Mouse (Mus musculus) granulocyte monocyte progenitor cell, adult 5-6 weeks (primary cell): Measurements from ENCODE around the gene Itsn2. TPM values are rescaled to one million over a fixed set of nuclear protein-coding genes. Genes with fewer than 3 reads are reported as not detected.
"Not testable (repeated sequence)": the region's sequence is repeated elsewhere in the genome, so short reads cannot be mapped to it uniquely, and the experiment has no call there.

Experiments
- ATAC-seq: replicated peaks from 2 replicates; pipeline ENCODE4 v1.8.0; 2016; ENCODE audit warnings: mild to moderate bottlenecking, moderate TSS enrichment, inconsistent platforms; ENCODE audit not compliant: poor library complexity, severe bottlenecking
- total RNA-seq, 2 experiments: library from RNA; stranded (forward) in 1 of 2; stranded (reverse) in 1 of 2; fragments of 200-712, 200-1000 nt in 1 of 2; fragments of >200 nt in 1 of 2; fragmentation: Nextera tagmentation in 1 of 2; gene quantifications; 2 replicates each; pipeline ENCODE4 v1.2.3; 2014 to 2017

Itsn2 gene
- total RNA-seq, 2 experiments from 2014 or later: 61.0 to 117 TPM

DNA sequence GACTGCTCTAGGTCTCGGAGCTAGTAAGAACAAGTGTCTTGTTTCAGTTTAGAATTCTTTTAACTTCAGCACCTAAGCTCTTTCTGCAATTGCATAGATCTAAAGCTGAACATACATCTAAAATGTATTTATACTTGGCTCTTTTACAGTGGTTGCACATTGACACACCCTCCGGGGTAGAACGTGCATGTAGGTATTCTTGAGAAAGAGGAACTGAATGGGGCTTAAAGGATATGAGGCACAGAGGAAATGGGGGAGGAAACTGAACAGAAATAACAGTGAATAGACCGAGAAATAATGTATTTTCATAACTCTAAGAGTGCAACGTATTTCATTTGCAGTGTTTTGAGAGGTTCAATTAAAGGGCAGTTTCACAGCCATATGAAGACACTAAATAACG is 2.6 kb downstream of the Itsn2 start:
- ATAC-seq: peak; percentile 64

DNA sequence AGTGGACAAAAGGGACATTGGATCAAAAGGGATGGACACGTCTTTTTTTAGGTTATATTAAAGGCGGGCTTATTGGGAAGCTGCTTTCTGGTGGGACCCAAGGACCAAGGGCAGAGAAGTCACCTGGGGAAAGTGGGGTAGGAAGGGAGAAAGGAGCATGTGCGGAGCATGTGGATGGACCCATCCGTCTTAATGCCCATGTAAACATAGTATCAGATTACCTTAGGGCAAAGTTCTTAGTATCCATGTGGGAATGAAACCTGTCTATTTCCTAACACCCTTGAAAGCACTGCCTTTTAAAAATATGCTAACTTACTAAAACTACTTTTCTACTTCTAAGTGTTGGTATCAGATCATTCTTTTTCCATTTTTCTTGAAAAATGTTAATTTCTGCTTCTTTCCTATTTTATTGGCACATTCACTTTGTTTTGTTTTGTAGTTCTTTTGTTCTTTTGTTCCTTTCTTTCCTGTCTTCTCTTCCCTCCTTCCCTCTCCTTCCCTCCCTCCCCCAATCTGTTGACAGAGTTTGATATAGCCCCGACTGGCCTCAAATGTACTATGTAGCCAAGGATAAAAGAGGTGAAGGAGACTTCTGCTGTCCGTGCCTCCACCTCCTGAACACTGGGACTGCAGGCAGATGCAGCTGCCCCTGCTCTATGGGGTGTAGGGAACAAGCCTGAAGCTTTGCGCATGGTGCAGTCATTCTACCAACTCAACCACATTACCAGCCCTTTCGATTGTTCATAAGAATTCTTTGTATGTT is 6.4 kb downstream of the Itsn2 start:
- no peak for ATAC-seq

DNA sequence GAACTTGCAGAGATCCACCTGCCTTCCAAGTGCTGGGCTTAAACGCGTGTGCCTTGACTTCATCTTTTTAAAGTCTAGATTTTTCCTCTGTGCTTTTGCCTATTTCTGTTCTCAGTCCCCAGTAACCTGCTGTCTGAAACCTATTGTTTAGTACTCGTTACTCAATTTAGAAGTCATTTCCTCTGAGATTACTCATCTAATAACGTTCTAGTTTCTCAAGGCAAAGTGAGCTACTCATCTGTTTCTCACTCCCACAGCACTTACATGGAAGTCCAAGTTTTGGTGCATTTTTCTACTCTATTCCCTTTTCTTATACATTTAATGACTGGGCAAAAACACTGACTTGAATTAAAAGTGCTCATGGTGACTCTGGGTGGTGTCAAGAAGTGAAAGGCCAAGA is 7.3 kb downstream of the Itsn2 start:
- ATAC-seq: peak; percentile 46

DNA sequence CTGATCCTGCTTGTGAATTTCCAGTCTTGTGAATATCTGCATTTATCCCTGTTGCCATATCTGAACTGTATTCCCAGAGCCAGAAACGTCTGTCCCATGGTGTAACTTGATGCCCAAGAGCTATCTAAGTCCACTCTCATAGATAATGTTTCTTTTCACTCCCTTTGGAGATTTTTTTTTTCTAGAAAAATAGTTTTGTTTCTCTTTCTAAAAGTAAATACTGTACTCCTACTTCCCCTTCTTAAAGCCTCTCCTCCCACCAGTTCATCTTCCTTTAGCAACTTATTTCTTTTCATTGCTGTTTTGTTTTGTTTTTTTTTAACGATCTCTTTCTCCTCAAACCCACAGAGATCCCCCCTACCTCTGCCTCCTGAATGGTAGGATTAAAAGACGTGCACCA is 14.2 kb downstream of the Itsn2 start:
- ATAC-seq: peak; percentile 30; the same call in 1 of the 2 replicates

DNA sequence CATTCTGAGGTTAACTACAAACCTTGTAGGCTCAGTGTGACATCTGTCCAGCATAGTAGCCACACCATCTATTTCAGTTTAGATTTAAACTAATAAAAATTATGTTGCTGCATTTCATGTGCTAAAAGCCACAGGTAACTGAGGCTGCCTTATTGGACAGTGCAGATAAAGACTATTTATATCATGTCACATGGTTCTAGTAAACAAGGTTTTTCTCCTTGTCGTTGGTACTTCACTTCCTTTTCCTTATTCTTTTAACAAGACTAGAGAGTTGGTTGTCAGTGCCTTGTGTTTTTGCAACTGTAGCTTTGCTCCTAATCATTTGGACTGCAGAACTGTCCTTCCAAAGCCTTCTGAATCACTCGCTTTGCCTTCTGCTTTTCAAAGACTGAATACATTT is 22.3 kb downstream of the Itsn2 start:
- no peak for ATAC-seq

DNA sequence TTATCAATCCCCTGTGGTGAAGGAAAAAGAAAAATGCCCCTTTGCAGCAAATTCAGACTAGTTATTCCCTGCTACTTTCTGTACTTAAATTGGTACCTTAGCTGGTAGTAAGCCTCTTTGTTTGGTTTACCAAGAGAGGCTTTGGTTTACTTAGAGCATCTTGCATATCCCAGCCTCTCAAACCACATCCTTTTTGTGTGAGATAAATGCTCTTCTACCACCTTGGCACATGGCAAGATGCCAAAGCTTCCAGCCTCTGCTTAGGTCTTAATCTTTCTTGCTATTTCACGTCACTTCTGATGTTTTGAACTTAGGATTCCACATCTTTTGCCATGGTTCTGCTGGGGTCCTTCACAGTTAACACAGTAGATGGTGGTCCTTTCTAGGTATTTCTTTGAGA is 31.8 kb downstream of the Itsn2 start:
- ATAC-seq: no peak

DNA sequence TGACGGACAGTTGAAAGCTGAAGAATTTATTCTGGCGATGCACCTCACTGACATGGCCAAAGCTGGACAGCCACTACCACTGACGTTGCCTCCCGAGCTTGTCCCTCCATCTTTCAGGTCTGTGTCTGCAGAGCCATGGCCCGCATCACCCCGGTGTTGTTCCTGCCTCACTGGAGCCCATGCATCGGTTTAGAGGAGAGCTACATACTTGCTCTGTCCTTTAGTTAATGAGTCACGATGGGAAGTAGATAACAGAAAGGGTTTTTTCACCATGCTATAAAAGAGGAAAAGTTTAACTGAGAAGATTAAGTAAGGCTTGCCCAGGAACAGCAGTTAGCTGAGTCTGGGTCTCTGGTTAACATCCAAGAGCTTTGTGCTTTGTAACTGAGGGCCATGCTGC is 40.5 kb downstream of the Itsn2 start:
- ATAC-seq: no peak

DNA sequence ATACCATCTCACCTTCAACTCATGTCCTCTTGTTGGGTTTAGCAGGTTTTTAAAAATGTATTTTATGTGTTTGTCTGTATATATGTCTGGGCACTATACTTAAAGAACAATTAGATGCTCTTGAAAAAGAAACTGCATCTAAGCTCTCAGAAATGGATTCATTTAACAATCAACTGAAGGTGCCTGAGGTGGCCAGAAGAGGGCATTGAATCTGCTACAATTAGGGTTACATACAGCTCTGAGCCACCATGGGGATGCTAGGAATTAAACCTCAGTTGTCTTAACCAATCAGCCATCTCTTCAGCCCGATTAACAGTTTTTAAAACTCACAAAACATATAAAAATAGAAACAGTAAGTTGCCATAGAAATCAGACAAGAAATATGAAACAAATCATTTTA is 46.0 kb downstream of the Itsn2 start:
- ATAC-seq: no peak

DNA sequence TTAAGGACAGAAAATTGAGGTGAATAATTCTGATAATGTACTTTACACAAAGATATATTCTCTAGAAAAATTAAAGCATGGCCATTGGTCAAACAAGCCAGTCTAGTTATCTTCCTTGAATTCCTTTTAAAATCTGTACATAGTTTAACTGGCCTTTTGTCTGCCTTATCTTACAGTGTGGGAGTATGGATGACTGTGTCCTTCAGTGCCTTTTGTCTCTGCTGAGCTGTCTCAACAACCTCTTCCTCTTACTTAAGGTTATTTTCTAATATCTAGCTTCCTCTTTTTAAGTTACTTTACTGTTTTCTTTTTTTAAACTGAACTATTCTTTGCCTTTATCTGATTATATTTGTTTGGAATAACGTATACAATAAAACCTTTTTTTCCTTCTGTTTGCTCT is 48.3 kb downstream of the Itsn2 start:
- ATAC-seq: peak; percentile 84

DNA sequence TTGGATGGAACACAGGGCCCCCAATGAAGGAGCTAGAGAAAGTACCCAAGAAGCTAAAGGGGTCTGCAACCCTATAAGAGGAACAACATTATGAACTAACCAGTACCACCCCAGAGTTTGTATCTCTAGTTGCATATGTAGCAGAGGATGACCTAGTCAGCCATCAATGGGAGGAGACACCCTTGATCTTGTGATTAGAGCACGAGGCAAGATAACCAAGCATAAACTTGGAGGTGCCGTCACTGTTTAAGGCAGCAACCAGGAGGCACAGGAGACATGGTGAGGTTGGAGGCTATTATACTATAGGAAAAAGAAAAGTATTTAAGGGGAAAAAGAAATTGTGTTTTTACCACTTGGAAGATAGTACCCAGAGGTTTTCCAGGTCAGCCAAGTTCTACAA is 64.4 kb downstream of the Itsn2 start:
- ATAC-seq: no peak

DNA sequence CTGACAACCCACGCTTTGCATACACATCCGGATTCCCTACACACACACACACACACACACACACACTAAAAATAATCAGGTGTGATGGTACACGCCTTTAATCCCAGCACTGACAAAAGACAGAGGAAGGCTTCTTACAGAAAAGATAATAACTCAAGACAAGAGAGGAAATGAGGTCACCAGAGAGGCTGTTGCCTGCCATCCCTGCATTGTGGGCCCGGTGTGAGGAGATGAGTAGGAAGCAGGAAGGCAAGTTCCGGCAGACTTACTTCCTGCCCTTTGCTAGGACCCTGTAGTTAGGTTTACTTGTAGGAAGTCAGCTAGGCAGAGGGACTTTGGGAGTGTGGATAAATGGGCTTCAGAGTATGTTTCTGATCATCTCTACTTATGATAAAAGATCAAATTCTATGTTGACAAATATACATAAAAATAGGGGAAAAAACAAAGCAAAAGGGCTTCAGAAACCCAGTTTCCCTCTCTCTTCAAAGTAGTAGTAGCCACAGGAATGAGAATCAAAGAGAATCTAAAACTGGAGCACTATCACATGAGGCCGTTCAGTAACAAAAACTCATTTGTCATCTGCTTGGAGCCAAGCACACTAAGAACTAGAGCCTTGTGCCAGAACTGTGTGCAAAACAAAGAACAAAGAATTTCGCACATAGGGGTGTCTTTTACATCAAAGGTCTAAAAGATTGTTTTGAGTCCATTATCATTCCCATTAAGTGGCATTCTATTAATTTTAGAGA is 72.7 kb downstream of the Itsn2 start:
- ATAC-seq: no peak

DNA sequence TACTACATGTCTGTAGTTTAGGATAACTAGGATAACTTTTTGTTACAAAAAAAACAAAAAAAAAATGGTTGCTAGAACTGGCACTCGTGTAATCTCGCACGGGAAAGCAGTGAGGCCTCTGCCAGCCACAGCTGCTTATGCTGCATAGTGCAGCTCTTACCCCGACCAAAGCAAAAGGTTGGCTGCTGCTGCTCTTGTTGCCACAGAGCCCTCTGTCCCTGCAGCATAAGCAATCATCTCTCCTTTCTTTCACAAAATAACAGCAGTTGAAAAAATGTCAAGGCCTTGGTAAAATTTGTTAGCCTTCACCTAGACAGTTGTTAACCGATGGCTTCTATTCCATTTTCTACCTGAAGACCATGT is 73.2 kb downstream of the Itsn2 start:
- no peak for ATAC-seq

DNA sequence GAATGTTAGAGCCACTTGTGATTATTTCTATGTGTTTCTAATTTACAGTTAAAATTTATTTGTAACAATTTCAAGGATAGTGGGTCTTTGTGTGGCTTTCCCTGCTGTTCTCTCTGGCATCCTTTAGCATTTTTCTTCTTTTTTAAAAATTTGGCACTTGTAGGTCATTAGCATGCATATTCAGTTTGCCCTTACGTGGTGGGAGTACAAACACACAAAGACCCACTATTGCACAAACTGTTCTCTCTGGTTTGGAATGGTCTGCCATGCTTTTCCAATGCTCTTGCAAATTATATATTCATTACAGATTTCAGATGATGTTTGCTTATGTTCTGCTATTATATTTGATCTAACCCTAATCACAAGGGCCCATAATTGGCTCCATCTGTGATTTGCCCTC is 83.9 kb downstream of the Itsn2 start:
- no peak for ATAC-seq

DNA sequence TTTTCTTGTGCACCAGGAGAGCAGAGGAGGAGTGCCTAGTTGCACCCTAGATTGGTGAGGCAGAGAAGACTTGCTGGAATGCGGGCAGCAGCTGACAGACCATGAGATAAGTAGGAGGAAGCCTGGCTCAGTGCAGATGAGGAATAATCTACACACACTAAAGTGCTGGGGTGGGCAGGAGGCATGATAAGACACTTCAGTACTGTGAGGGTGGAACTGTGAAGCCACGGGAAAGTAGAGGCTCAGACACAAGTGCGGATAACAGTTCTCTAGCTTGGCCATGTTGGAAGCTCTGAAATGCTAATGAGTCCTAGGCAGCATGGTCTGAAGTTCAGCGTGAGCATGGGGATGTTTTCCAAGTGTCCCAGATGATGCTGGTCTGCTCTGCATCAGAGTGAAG is 87.5 kb downstream of the Itsn2 start:
- no peak for ATAC-seq

DNA sequence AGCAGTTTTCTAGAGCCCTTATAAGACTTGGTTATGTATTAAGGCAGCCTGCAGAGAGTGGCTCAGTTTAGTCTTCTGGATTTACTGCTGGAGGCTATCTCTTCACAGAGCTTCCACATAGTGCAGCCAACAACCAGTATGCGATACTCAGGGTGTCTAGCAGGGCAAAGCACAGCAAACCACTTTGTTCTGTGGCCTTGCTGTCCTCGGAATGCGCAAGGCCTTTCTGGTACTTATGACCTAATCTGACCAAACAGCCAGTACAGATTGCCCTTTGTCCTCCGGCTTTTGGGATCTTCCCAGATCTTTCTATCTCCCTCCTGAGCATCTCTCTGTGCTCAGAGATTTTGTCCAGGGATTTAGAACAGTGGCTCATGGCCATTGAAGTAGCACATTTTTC is 93.0 kb downstream of the Itsn2 start:
- ATAC-seq: no peak

DNA sequence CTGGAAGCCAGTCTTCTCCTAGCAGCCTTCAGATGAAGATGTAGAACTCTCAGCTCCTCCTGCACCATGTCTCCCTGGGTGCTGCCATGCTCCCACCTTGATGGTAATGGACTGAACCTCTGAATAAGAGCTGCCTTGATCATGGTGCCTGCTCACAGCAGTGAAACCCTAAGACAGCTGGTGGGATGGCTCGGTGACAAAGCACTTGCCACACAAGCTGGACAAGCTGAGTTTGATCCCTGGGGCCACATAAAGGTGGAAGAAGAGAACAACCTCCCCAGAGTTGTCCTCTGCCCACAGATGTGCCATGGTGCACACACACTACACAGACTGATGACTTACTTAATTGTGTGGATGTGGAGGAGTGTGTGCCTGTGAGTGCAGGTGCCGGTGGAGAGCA is 95.9 kb downstream of the Itsn2 start:
- no peak for ATAC-seq

DNA sequence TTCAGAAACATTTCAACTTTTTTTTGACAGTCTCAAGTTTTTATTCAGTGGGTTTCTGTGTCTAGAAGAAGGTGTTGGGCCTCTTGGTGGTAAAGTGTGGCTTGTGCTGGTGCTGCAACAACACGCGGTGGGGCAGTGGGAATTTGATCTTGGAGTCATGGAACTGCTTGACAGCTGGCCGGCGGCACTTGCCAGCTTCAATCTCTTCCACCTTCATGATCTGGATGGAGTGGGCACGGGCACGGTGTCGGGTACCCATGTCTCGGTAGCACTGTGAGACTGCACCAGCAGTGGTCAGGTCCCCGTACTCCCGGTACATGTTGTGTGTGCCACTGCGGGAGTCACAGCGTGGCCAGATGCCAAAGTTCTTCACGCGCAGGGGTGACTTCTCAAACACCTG is 96.9 kb downstream of the Itsn2 start:
- ATAC-seq: no peak

DNA sequence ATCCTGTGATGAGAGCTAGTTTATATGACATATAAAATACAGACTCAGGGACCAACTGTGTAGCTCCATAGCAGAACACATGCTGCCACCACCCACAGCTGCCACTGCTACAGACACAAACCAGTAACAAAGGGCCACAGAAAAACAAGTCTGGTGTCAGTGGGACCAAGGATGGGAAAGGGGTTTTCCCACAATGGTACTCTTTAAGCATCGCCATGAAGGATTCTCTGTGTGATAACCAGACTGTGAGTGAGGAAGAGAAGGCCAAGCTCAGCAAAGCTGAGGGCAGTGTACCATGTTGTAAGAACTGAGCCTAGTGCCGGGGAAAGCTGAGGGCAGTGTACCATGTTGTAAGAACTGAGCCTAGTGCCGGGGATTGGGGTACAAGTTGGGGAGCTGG is 98.8 kb downstream of the Itsn2 start:
- ATAC-seq: no peak

DNA sequence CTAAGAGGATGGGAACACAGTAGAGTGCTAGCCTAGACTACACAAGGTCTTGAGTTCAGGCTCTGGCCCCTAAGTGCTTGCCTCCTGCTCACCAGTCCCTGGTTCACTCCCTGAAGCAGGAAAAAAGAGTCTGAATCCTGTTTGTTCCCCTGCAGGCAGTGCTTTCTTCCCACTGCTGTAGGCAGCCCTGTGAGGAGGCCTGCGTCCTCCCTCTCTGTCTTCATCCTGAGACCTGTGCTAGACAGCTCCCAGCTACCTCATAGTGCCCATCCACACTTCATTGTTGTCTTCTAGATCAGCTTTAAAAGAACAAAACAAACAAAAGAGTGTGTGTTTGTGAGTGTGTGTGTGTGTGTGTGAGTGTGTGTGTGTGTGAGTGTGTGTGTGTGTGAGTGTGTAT is 102.1 kb downstream of the Itsn2 start:
- no peak for ATAC-seq

DNA sequence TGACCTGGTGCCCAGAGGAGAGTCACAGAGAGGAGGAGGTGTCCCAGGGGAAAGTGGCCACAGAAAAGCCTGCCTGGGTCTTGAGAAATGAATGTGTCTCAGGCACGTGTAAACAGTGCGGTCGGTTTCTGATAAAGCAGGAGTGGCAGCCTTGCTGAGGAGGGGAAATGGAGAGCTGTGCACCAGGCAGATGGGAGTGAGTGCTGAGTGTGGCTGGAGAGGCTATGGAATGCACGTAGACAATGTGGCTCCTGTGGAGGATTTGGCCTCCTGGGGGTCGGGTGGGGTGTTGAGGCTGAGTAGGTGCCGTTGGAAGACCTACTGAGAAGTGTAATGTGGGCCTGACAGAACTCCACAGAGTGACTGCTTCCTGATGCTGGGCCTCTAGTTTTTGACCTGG is 113.2 kb downstream of the Itsn2 start:
- ATAC-seq: not testable (repeated sequence)

DNA sequence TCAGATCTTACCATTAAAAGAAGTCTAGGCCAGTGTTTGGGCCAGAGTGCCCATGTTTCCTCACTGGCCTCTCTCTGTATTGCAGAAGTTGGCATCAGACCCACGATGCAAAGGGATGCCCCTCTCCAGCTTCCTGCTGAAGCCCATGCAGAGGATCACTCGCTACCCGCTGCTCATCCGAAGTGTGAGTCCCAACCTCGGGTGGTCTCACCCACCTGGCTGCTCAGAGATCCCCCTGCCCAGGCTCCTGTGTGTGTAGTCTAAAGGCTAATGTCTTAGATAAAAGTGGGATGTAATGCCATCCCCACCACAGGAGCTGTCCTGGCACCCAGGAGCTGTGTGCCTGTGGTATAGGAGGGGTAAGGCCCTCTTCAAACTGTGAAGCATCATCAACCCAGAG is 113.7 kb downstream of the Itsn2 start:
- no peak for ATAC-seq

DNA sequence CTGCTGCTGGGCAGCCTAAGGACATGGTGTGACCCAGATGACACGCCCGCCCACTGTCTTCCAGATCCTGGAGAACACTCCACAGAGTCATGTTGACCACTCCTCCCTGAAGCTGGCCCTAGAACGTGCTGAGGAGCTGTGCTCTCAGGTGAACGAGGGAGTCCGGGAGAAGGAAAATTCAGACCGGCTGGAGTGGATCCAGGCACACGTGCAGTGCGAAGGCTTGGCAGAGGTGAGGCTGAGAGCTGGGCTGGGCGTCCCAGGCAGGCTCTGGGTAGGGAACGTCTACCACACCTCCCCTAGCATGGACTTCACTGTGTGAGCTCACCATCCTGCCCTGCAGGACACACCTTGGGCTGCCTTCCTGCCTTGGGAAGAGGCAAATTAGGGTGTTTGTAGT is 114.5 kb downstream of the Itsn2 start:
- no peak for ATAC-seq
